Mouse (Mus musculus): Measurements from ENCODE around the gene Nxnl1.

DNA sequence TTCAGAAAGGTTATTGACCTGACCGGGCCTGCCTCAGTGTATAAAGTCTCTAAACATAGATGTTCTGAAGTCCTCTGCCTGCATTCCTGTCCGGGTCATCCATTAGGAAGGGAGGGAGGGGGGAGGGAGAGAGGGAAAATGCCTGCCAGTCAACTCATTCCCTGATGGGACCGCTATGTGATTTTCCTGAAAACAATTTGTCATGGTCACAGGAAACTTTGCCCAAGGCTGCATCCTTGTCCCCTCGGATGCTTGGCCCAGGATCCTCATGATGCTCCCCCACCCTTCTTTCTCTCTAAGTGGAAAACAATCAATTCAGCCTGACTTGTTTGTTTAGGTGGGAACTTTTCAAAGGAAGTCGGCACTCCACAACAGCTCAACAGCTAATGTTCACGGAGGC is 49.6 kb downstream of the Nxnl1 start:
- TF ChIP-seq CTCF (IDR thresholded peaks at IDR 0.05; ENCODE audit: control insufficient read depth, insufficient read depth, low read length) (no peak), POLR2A (IDR thresholded peaks at IDR 0.05; ENCODE audit: borderline replicate concordance, control insufficient read depth, low read depth, low read length) (no peak)

Data from bone marrow, adult 2 months (tissue).